Mouse (Mus musculus) heart, embryonic 16.5 days (tissue): ENCODE results near the gene Glrx3. TPM values are rescaled to one million over a fixed set of nuclear protein-coding genes. Genes with fewer than 3 reads are reported as not detected.

Source experiments
- ATAC-seq: fragments of 200-750 bp; cut with Nextera tagmentation; replicated peaks from 2 replicates; pipeline ENCODE4 v1.8.0; 2017; ENCODE audit warnings: moderate number of reproducible peaks; ENCODE audit not compliant: insufficient read depth, low FRiP score; ENCODE audit errors: extremely low read depth
- H3K27ac ChIP-seq: fragments of 300-500 bp; sonication (generic); 2 replicates; pipeline ENCODE4 v1.5.1; 2014; ENCODE audit warnings: mild to moderate bottlenecking, low read length, control low read depth, moderate library complexity
- H3K27me3 ChIP-seq: fragments of 300-500 bp; sonication (generic); 2 replicates; pipeline ENCODE4 v1.6.1; 2014; ENCODE audit warnings: low read length, mixed read lengths; ENCODE audit not compliant: control insufficient read depth, insufficient read depth
- H3K36me3 ChIP-seq: fragments of 300-500 bp; sonication (generic); 2 replicates; pipeline ENCODE4 v1.6.1; 2014; ENCODE audit not compliant: control insufficient read depth, insufficient read depth
- H3K4me1 ChIP-seq: fragments of 300-500 bp; sonication (generic); 2 replicates; pipeline ENCODE4 v1.6.1; 2014; ENCODE audit warnings: low read length, mixed read lengths; ENCODE audit not compliant: control insufficient read depth, insufficient read depth
- H3K4me2 ChIP-seq: fragments of 300-500 bp; sonication (generic); 2 replicates; pipeline ENCODE4 v1.6.1; 2014; ENCODE audit warnings: low read depth, mild to moderate bottlenecking, control low read depth, low read length
- H3K4me3 ChIP-seq: fragments of 300-500 bp; sonication (generic); 2 replicates; pipeline ENCODE4 v1.5.1; 2014; ENCODE audit warnings: mild to moderate bottlenecking, control low read depth, low read length
- H3K9ac ChIP-seq: fragments of 300-500 bp; sonication (generic); 2 replicates; pipeline ENCODE4 v1.6.1; 2014; ENCODE audit warnings: low read length, control low read depth
- H3K9me3 ChIP-seq: fragments of 300-500 bp; sonication (generic); replicated peaks from 2 replicates; pipeline ENCODE4 v1.6.1; 2016; ENCODE audit warnings: low read length; ENCODE audit not compliant: control insufficient read depth
- WGBS: fragments of 180-500 bp; shearing (Covaris S2); extraction: QIAGEN DNeasy Blood & Tissue Kit; methylation state at CpG from one replicate; pipeline ENCODE4 v1.1.7; 2014; 5-methylcytosine and 5-hydroxymethylcytosine counted together
- polyA plus RNA-seq: library from polyadenylated mRNA; unstranded; fragments of >200 nt; fragmentation: Nextera tagmentation; extraction: Ambion mirVana; gene quantifications from 2 replicates; pipeline ENCODE4 v1.2.1, GENCODE M21; 2015

The Glrx3 gene
- 176 and 180 TPM in 2 replicates for polyA plus RNA-seq

GRCm38 (mm10) chr7:137437440-137438178, at the start of gene Glrx3:
Gene Glrx3 (plus strand): TSS chr7:137437614.
- Histone ChIP-seq H3K9ac (peak within 1 kb of the TSS; percentile 97), H3K4me3 (peak within 1 kb of the TSS; percentile 98), H3K27ac (peak within 1 kb of the TSS; percentile 87), H3K4me1 (peaks cover 15% of the 10 kb centered on the region), H3K9me3 (no peaks in the 10 kb centered on the region), H3K36me3 (no peaks in the 10 kb centered on the region), H3K4me2 (peak within 1 kb of the TSS; percentile 88), H3K27me3 (no peaks in the 10 kb centered on the region)
- peak; percentile 98 for ATAC-seq
- WGBS: under 1% methylated on average over 68 of the region's 69 CpGs

- ATAC-seq: no peak
- no peak overlapping the region for H3K4me2 ChIP-seq
- H3K36me3 ChIP-seq: no peaks in the 10 kb centered on the region
- H3K4me3 ChIP-seq: no peak overlapping the region
- H3K27me3 ChIP-seq: no peaks in the 10 kb centered on the region
- peaks cover 3% of the 10 kb centered on the region for H3K9me3 ChIP-seq
- H3K4me1 ChIP-seq: no peaks in the 10 kb centered on the region
- H3K27ac ChIP-seq: no peak overlapping the region
- no peak overlapping the region for H3K9ac ChIP-seq
- WGBS: 93% methylated on average over 5 of the region's 5 CpGs
Observed at GRCm38 (mm10) chr7:137387863-137388262, 49.6 kb upstream of the Glrx3 start.

- peak; percentile 32; the same call in 1 of the 2 replicates for ATAC-seq
- Histone ChIP-seq H3K4me2 (no peak overlapping the region), H3K9me3 (peaks cover 3% of the 10 kb centered on the region), H3K27me3 (no peaks in the 10 kb centered on the region), H3K4me1 (peaks cover 9% of the 10 kb centered on the region), H3K9ac (no peak overlapping the region), H3K36me3 (0 out of 2 replicates have a peak, but pooled peaks cover 2% of the 10 kb centered on the region), H3K4me3 (no peak overlapping the region), H3K27ac (peak overlapping the region; percentile 57)
- WGBS: 69% methylated on average over 4 of the region's 4 CpGs
Observed at GRCm38 (mm10) chr7:137395421-137395820, 42.0 kb upstream of the Glrx3 start.

GRCm38 (mm10) chr7:137397361-137397910, 40.0 kb upstream of the Glrx3 start:
- H3K4me2 ChIP-seq: no peak overlapping the region
- peaks cover 7% of the 10 kb centered on the region for H3K9me3 ChIP-seq
- no peak for ATAC-seq
- H3K4me1 ChIP-seq: peaks cover 9% of the 10 kb centered on the region
- 93% methylated on average over 8 of the region's 8 CpGs for WGBS
- no peak overlapping the region for H3K9ac ChIP-seq
- peaks cover 5% of the 10 kb centered on the region; the same call in 1 of the 2 replicates for H3K36me3 ChIP-seq
- H3K4me3 ChIP-seq: no peak overlapping the region
- no peak overlapping the region for H3K27ac ChIP-seq
- H3K27me3 ChIP-seq: no peaks in the 10 kb centered on the region

- H3K9me3 ChIP-seq: peaks cover 7% of the 10 kb centered on the region
- H3K4me1 ChIP-seq: peaks cover 9% of the 10 kb centered on the region
- no peak overlapping the region for H3K4me2 ChIP-seq
- no peaks in the 10 kb centered on the region for H3K27me3 ChIP-seq
- no peak for ATAC-seq
- no peak overlapping the region for H3K4me3 ChIP-seq
- no peak overlapping the region for H3K9ac ChIP-seq
- WGBS: 84% methylated on average over 4 of the region's 4 CpGs
- no peak overlapping the region for H3K27ac ChIP-seq
- peaks cover 5% of the 10 kb centered on the region; the same call in 1 of the 2 replicates for H3K36me3 ChIP-seq
Observed at GRCm38 (mm10) chr7:137398973-137399372, 38.4 kb upstream of the Glrx3 start.

GRCm38 (mm10) chr7:137404146-137404545, 33.3 kb upstream of the Glrx3 start:
- H3K9ac ChIP-seq: no peak overlapping the region

GRCm38 (mm10) chr7:137407428-137408058, 29.9 kb upstream of the Glrx3 start:
- Histone ChIP-seq H3K4me2 (no peak overlapping the region), H3K27me3 (no peaks in the 10 kb centered on the region), H3K9ac (no peak overlapping the region), H3K9me3 (no peaks in the 10 kb centered on the region), H3K4me3 (no peak overlapping the region), H3K36me3 (no peaks in the 10 kb centered on the region), H3K27ac (no peak overlapping the region), H3K4me1 (peaks cover 8% of the 10 kb centered on the region)
- 84% methylated on average over 1 of the region's 1 CpGs for WGBS
- no peak for ATAC-seq

More at GRCm38 (mm10) chr7:137404146-137404545, 33.3 kb upstream of the Glrx3 start:
- 80% methylated on average over 2 of the region's 2 CpGs for WGBS
- H3K27me3 ChIP-seq: no peaks in the 10 kb centered on the region
- H3K27ac ChIP-seq: no peak overlapping the region
- H3K4me1 ChIP-seq: 0 out of 2 replicates have a peak, but pooled peaks cover 2% of the 10 kb centered on the region
- H3K4me3 ChIP-seq: no peak overlapping the region
- peaks cover 7% of the 10 kb centered on the region for H3K9me3 ChIP-seq
- H3K4me2 ChIP-seq: no peak overlapping the region
- no peak for ATAC-seq
- H3K36me3 ChIP-seq: peaks cover 4% of the 10 kb centered on the region; the same call in 1 of the 2 replicates

- Histone ChIP-seq H3K36me3 (no peaks in the 10 kb centered on the region), H3K4me2 (peak within 1 kb of the TSS; percentile 76), H3K27ac (peak within 1 kb of the TSS; percentile 94), H3K4me1 (peaks cover 8% of the 10 kb centered on the region), H3K9ac (peak within 1 kb of the TSS; percentile 84), H3K27me3 (no peaks in the 10 kb centered on the region), H3K4me3 (peak within 1 kb of the TSS; percentile 80), H3K9me3 (no peaks in the 10 kb centered on the region)
- ATAC-seq: peak; percentile 98
- WGBS: under 1% methylated on average over 62 of the region's 63 CpGs
Observed at GRCm38 (mm10) chr7:137410337-137411197, 26.8 kb upstream of the Glrx3 start, which contains the start of gene 9430038I01Rik. Gene 9430038I01Rik (minus strand): TSS chr7:137410762.
